Comparison of ENCODE assay signal across 11 mouse cellular contexts in the genomic region with DNA sequence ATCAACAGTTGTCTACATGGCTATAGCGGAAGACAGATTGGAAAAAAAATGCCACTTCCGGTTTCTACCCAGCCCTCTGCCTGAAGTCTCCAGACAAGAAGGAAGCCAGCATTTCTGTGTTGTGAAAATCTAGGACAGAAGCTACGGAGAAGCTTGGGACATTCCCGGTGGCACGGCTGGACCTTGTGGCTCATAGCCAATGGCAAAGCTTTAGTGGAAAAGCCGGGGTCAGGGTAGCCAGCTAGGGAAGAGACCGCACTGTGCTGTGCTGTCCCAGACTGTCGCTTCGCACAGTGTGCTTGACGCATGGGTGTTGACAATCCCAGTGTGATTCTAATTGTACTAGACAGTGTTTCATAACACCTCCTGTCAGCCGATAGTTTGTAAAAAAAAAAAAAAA.
A peak's percentile ranks its signal among the peaks of the same experiment; 100 is the strongest.
DNase-seq lines count a peak whose midpoint lies in the region; ATAC-seq and TF ChIP-seq lines count a peak whose summit lies in the region.
"Had no signal": no experiment of that assay in that cellular context is flagged by ENCODE, and none has a peak within 500 bp of the region (broad histone marks: within the 10 kb centered on the region; RNA-seq: fewer than 3 reads in every experiment).

No protein-coding gene starts in this region.

- DNase-seq in kidney, adult 2 months, result peak; percentile 50
- peak; percentile 50 to 67 for DNase-seq in adrenal gland, postnatal 36 days
- DNase-seq in cerebellum, postnatal 36 days, result peak; percentile 30 to 41
- DNase-seq in lung, postnatal 25 days (ENCODE audit: low spot score), result peak; percentile 38
- DNase-seq in thymus, postnatal 0 days (ENCODE audit: low spot score), result no peak
- DNase-seq in embryo, embryonic 11 days, result no peak
- DNase-seq in embryo, embryonic 9.5 days (ENCODE audit: extremely low spot score), result no peak

- H3K27ac ChIP-seq in kidney, adult 2 months (ENCODE audit: insufficient read depth, low read depth, low read length), result no peak overlapping the region
- no peak overlapping the region for H3K27ac ChIP-seq in kidney, embryonic 14.5 days (ENCODE audit: low read depth, low read length)
- H3K27ac ChIP-seq: hindbrain, embryonic 13.5 days; limb, embryonic 12.5 days; neural tube, embryonic 13.5 days had no signal

- no peak for TF ChIP-seq CTCF in kidney, adult 2 months (conservative IDR thresholded peaks at IDR 0.05; ENCODE audit: insufficient read depth, insufficient read length, low read depth, low read length)

- no peak for ATAC-seq in kidney, embryonic 14.5 days (ENCODE audit: low FRiP score, low TSS enrichment)

- H3K36me3 ChIP-seq in kidney, adult 2 months (ENCODE audit: control insufficient read depth, insufficient read depth, low read length), result no peaks in the 10 kb centered on the region
- no peaks in the 10 kb centered on the region for H3K36me3 ChIP-seq in kidney, embryonic 14.5 days (ENCODE audit: control insufficient read depth, insufficient read depth, low read length)
- H3K36me3 ChIP-seq: hindbrain, embryonic 13.5 days; limb, embryonic 12.5 days; neural tube, embryonic 13.5 days had no signal

- no peak for TF ChIP-seq POLR2A in kidney, adult 2 months (IDR thresholded peaks at IDR 0.05; ENCODE audit: low read depth, low read length)

- no peaks in the 10 kb centered on the region for H3K9me3 ChIP-seq in kidney, embryonic 14.5 days (ENCODE audit: control insufficient read depth, low read length)
- H3K9me3 ChIP-seq: hindbrain, embryonic 13.5 days; limb, embryonic 12.5 days; neural tube, embryonic 13.5 days had no signal

- H3K4me1 ChIP-seq in kidney, adult 2 months (ENCODE audit: control insufficient read depth, insufficient read depth, low read length), result peaks cover 4% of the 10 kb centered on the region
- H3K4me1 ChIP-seq in kidney, embryonic 14.5 days (ENCODE audit: control insufficient read depth, insufficient read depth, low read length), result peaks cover 3% of the 10 kb centered on the region; the same call in 1 of the 2 replicates
- H3K4me1 ChIP-seq: hindbrain, embryonic 13.5 days; neural tube, embryonic 13.5 days had no signal

- H3K27me3 ChIP-seq in kidney, adult 2 months (replicated peaks; ENCODE audit: control insufficient read depth, insufficient read depth, low read length), result no peaks in the 10 kb centered on the region
- no peaks in the 10 kb centered on the region; the same call in 1 of the 2 replicates for H3K27me3 ChIP-seq in kidney, embryonic 14.5 days (ENCODE audit: control insufficient read depth, insufficient read depth, low read length)
- H3K27me3 ChIP-seq: hindbrain, embryonic 13.5 days; limb, embryonic 12.5 days; neural tube, embryonic 13.5 days had no signal

- H3K9ac ChIP-seq in kidney, embryonic 14.5 days (ENCODE audit: low read depth, low read length), result no peak overlapping the region
- H3K9ac ChIP-seq: hindbrain, embryonic 13.5 days; limb, embryonic 12.5 days; neural tube, embryonic 13.5 days had no signal

- no peak overlapping the region for H3K4me2 ChIP-seq in kidney, embryonic 14.5 days (replicated peaks; ENCODE audit: low read depth, low read length)
- H3K4me2 ChIP-seq: hindbrain, embryonic 13.5 days; limb, embryonic 12.5 days; neural tube, embryonic 13.5 days had no signal

- H3K4me3 ChIP-seq in kidney, adult 2 months (ENCODE audit: insufficient read depth, low read depth, low read length), result no peak overlapping the region
- H3K4me3 ChIP-seq in kidney, embryonic 14.5 days (ENCODE audit: low read length), result no peak overlapping the region
- H3K4me3 ChIP-seq: hindbrain, embryonic 13.5 days; limb, embryonic 12.5 days; neural tube, embryonic 13.5 days had no signal

- WGBS in kidney, adult 2 months, result 62% methylated on average over 11 of the region's 11 CpGs
- 79% methylated on average over 11 of the region's 11 CpGs for WGBS in kidney, embryonic 14.5 days

Comparison
In these comparisons a context has a peak if more than half of its experiments do, and no peak if none do; other contexts are left out.
1. DNase-seq: peak in kidney, adult 2 months (single experiment), adrenal gland, postnatal 36 days (2 of 2), cerebellum, postnatal 36 days (2 of 2) and lung, postnatal 25 days (single experiment); none in thymus, postnatal 0 days (single experiment), embryo, embryonic 11 days (single experiment) and embryo, embryonic 9.5 days (single experiment).